Mouse (Mus musculus): ENCODE results near the gene Prkn. TPM values are rescaled to one million over a fixed set of nuclear protein-coding genes. Genes with fewer than 3 reads are reported as not detected.

The Prkn gene
- polyA plus RNA-seq, 1 experiment: 16.7 TPM

DNA sequence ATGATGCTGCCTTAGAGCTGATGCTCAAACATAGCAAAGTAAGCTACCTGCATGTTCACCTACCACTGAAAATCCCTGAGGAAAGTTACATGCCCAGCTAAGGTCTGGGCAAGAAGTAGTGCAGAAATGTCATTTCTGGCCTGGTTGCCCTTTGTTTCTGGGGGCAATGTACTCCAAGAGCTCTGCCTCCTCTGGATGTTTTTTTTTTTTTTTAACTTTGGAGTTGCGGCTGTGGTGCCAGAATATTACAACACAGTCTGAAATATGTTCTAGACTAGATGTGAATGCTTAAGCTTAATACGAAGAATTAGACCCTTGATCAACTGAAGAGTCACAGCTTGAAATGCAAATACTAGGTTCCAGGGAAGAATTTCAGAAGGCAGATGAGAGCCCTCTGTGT lies 911.1 kb downstream of the Prkn start:
- WGBS: 100% methylated on average over 2 of the region's 2 CpGs

DNA sequence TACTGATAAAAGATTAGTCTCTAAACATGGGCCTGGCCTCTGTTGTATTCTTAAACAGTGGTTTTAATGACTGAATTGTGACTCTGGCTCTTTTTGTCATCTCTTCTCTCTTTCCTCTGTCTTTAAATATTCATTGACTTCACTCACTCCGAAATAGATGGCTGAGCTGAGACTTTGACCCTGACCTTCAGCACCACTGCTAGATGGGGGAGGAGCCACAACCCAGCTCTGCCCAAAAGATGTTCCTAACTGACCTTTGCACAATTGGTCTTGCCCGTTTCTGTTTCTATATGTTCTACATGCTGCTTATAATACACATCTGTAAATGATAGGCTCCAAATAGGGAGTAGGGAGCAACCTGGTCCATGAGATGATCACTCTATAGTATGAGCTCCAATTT lies 912.5 kb downstream of the Prkn start:
- Histone ChIP-seq H3K4me3 (replicated peaks; ENCODE audit: insufficient read depth, low read depth, low read length) (no peak overlapping the region), H3K27me3 (ENCODE audit: control insufficient read depth, insufficient read depth, low read length) (no peaks in the 10 kb centered on the region), H3K4me1 (ENCODE audit: control insufficient read depth, insufficient read depth, low read length) (no peaks in the 10 kb centered on the region), H3K27ac (ENCODE audit: insufficient read depth, low read length) (no peak overlapping the region)
- no peak for TF ChIP-seq POLR2A (IDR thresholded peaks at IDR 0.05; ENCODE audit: borderline replicate concordance, insufficient read depth, low read length)
- TF ChIP-seq CTCF (IDR thresholded peaks at IDR 0.05; ENCODE audit: borderline replicate concordance, insufficient read depth, low read depth, low read length): no peak
- WGBS: 61% methylated on average over 2 of the region's 2 CpGs
- DNase-seq: no peak

More for the DNA sequence above, 911.1 kb downstream of the Prkn start:
- H3K4me3 ChIP-seq (replicated peaks; ENCODE audit: insufficient read depth, low read depth, low read length): no peak overlapping the region
- no peak overlapping the region for H3K27ac ChIP-seq (ENCODE audit: insufficient read depth, low read length)
- DNase-seq: no peak
- TF ChIP-seq POLR2A (IDR thresholded peaks at IDR 0.05; ENCODE audit: borderline replicate concordance, insufficient read depth, low read length) (no peak), CTCF (IDR thresholded peaks at IDR 0.05; ENCODE audit: borderline replicate concordance, insufficient read depth, low read depth, low read length) (no peak)
- H3K27me3 ChIP-seq (ENCODE audit: control insufficient read depth, insufficient read depth, low read length): no peaks in the 10 kb centered on the region
- H3K4me1 ChIP-seq (ENCODE audit: control insufficient read depth, insufficient read depth, low read length): no peaks in the 10 kb centered on the region

DNA sequence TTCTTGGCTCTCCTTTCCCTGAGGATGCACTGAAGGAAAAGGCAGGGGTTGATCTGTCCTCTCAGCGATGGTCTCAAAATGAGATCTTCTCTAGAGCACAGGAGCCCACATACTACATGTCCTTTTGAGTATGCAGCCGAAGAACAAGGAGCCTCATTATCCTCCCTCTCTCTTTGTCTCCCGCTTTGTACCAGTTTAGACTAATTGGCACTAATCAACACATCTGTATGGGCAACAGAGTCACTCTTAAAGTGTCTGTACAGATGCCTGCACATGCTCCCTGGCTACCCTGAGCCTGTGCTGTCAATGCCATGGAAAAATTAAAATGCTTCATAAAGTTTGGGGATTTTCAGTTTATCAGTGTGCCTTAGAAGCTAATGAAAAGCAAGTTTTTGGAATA lies 924.9 kb downstream of the Prkn start:
- 86% methylated on average over 3 of the region's 3 CpGs for WGBS
- no peak for DNase-seq
- no peaks in the 10 kb centered on the region for H3K27me3 ChIP-seq (ENCODE audit: control insufficient read depth, insufficient read depth, low read length)
- peaks cover 13% of the 10 kb centered on the region for H3K4me1 ChIP-seq (ENCODE audit: control insufficient read depth, insufficient read depth, low read length)
- TF ChIP-seq POLR2A (IDR thresholded peaks at IDR 0.05; ENCODE audit: borderline replicate concordance, insufficient read depth, low read length): no peak
- TF ChIP-seq CTCF (IDR thresholded peaks at IDR 0.05; ENCODE audit: borderline replicate concordance, insufficient read depth, low read depth, low read length): no peak
- H3K4me3 ChIP-seq (replicated peaks; ENCODE audit: insufficient read depth, low read depth, low read length): no peak overlapping the region
- no peak overlapping the region for H3K27ac ChIP-seq (ENCODE audit: insufficient read depth, low read length)

DNA sequence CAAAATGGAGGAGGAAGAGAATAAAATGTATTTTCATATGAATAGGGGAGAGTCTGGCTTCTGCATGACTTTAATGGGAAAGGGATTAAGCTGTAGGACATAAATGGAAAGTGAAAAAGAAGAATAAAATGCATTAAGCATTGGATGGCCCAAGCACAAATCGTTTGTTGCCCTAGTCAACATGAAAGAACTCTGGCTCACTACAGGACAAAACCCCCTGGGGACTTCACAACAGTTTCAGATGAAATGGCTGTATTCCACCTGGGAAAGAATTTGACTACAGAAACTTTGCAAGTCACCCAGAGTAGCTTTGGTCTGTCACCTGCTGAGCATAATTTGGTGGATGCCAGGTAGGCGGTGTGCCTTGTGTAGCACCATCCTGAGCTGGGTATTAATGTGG lies 925.4 kb downstream of the Prkn start:
- WGBS: 83% methylated on average over 2 of the region's 2 CpGs
- DNase-seq: no peak
- H3K27ac ChIP-seq (ENCODE audit: insufficient read depth, low read length): no peak overlapping the region
- H3K4me1 ChIP-seq (ENCODE audit: control insufficient read depth, insufficient read depth, low read length): peaks cover 13% of the 10 kb centered on the region
- H3K27me3 ChIP-seq (ENCODE audit: control insufficient read depth, insufficient read depth, low read length): no peaks in the 10 kb centered on the region
- TF ChIP-seq POLR2A (IDR thresholded peaks at IDR 0.05; ENCODE audit: borderline replicate concordance, insufficient read depth, low read length) (no peak), CTCF (IDR thresholded peaks at IDR 0.05; ENCODE audit: borderline replicate concordance, insufficient read depth, low read depth, low read length) (no peak)
- H3K4me3 ChIP-seq (replicated peaks; ENCODE audit: insufficient read depth, low read depth, low read length): no peak overlapping the region

DNA sequence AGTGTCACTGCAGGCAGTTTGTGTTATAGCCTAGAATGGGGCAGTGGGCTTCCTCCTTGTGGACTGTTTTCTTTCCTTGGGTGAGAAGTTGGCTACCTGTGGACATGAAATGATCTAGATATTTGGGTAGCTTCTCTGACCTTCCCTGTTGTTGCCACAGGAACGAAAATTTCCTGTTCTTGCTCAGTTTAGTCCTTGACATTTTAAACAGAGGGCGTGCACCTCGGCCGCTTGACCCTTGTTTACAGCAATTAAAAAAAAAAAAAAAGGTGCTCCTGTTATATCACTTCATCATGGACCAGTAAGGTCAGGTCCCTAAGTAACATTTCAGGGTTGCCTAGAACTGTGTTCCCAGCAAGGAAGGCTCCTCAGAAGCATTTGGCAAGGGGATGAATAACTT lies 927.1 kb downstream of the Prkn start:
- H3K27ac ChIP-seq (ENCODE audit: insufficient read depth, low read length): no peak overlapping the region
- H3K4me1 ChIP-seq (ENCODE audit: control insufficient read depth, insufficient read depth, low read length): peaks cover 13% of the 10 kb centered on the region
- H3K27me3 ChIP-seq (ENCODE audit: control insufficient read depth, insufficient read depth, low read length): no peaks in the 10 kb centered on the region
- TF ChIP-seq CTCF (IDR thresholded peaks at IDR 0.05; ENCODE audit: borderline replicate concordance, insufficient read depth, low read depth, low read length): no peak
- no peak for TF ChIP-seq POLR2A (IDR thresholded peaks at IDR 0.05; ENCODE audit: borderline replicate concordance, insufficient read depth, low read length)
- no peak overlapping the region for H3K4me3 ChIP-seq (replicated peaks; ENCODE audit: insufficient read depth, low read depth, low read length)
- no peak for DNase-seq
- WGBS: 92% methylated on average over 4 of the region's 4 CpGs

DNA sequence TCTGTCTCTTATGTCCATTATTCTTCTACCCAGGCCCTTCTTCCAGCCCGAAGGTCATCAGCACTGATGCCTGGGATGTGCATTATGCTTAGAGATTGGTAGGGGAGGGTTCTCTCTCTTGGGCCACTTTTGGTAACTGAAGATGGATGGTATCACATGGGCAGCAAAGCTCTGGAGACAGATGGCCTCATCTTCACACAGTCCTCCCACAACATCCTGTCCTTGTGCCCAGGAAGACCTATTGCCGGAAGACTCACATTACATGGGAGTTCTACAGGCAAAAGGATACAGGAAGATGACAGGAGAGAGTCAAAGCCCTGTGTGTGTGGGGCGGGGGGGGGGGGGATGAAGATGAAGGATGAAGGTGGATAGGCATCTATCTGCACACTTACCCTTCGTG lies 928.2 kb downstream of the Prkn start:
- DNase-seq: peak in 1 of 2 experiments; percentile 21
- WGBS: 73% methylated on average over 4 of the region's 4 CpGs
- H3K27me3 ChIP-seq (ENCODE audit: control insufficient read depth, insufficient read depth, low read length): no peaks in the 10 kb centered on the region
- H3K4me3 ChIP-seq (replicated peaks; ENCODE audit: insufficient read depth, low read depth, low read length): no peak overlapping the region
- H3K4me1 ChIP-seq (ENCODE audit: control insufficient read depth, insufficient read depth, low read length): peaks cover 13% of the 10 kb centered on the region
- TF ChIP-seq CTCF (IDR thresholded peaks at IDR 0.05; ENCODE audit: borderline replicate concordance, insufficient read depth, low read depth, low read length) (no peak), POLR2A (IDR thresholded peaks at IDR 0.05; ENCODE audit: borderline replicate concordance, insufficient read depth, low read length) (no peak)
- H3K27ac ChIP-seq (ENCODE audit: insufficient read depth, low read length): no peak overlapping the region

DNA sequence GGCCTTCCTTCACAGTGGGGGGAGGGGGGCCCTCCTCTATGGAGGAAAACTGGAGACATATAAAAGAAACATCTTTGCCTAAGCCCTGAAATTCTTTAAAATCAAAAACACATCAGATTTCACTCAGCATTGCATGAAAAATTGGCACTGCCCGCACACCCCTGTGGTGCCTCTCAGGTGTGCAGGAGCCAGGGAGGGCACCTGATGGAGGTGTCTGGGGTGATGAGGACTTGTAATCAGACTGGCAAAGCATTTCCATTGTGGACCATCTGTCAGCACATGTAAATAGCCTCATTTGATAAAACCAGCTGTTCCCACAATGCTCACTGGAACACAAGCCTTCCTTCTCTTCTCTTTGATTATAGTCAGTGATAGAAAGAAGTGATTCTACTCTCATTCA lies 928.8 kb downstream of the Prkn start:
- H3K4me1 ChIP-seq (ENCODE audit: control insufficient read depth, insufficient read depth, low read length): peaks cover 13% of the 10 kb centered on the region
- no peak overlapping the region for H3K27ac ChIP-seq (ENCODE audit: insufficient read depth, low read length)
- 97% methylated on average over 1 of the region's 1 CpGs for WGBS
- peak; percentile 51 to 69 for DNase-seq
- no peaks in the 10 kb centered on the region for H3K27me3 ChIP-seq (ENCODE audit: control insufficient read depth, insufficient read depth, low read length)
- no peak overlapping the region for H3K4me3 ChIP-seq (replicated peaks; ENCODE audit: insufficient read depth, low read depth, low read length)
- no peak for TF ChIP-seq POLR2A (IDR thresholded peaks at IDR 0.05; ENCODE audit: borderline replicate concordance, insufficient read depth, low read length)
- TF ChIP-seq CTCF (IDR thresholded peaks at IDR 0.05; ENCODE audit: borderline replicate concordance, insufficient read depth, low read depth, low read length): no peak

DNA sequence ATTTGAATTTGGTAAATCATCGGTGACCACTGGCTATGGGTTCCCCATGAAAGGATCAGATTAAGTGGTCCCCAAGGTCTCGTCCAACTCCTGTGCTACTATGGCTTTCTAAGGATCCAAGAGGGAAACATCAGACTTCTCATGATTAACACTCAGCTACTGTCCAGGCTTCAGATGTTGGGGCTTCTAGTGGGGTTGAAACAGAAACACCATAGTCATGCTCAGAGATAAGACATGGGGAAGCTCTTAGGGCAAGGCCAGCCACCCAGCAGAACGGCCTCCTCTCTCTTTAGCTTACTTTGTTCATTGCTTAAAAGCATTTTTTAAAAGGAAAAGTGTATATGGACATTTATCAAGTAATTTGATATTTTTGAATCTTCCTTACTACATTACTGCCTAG lies 929.3 kb downstream of the Prkn start:
- Histone ChIP-seq H3K4me3 (replicated peaks; ENCODE audit: insufficient read depth, low read depth, low read length) (no peak overlapping the region), H3K27ac (ENCODE audit: insufficient read depth, low read length) (no peak overlapping the region), H3K4me1 (ENCODE audit: control insufficient read depth, insufficient read depth, low read length) (peaks cover 13% of the 10 kb centered on the region), H3K27me3 (ENCODE audit: control insufficient read depth, insufficient read depth, low read length) (no peaks in the 10 kb centered on the region)
- 97% methylated on average over 3 of the region's 3 CpGs for WGBS
- TF ChIP-seq POLR2A (IDR thresholded peaks at IDR 0.05; ENCODE audit: borderline replicate concordance, insufficient read depth, low read length) (no peak), CTCF (IDR thresholded peaks at IDR 0.05; ENCODE audit: borderline replicate concordance, insufficient read depth, low read depth, low read length) (no peak)
- DNase-seq: no peak

Measured in cerebellum, adult 2 months (tissue).